10 mouse cellular contexts compared by ENCODE assay signal in genomic region chrX:99402841-99403520, GRCm38 (mm10).
DNase-seq lines count a peak whose midpoint lies in the region; ATAC-seq and TF ChIP-seq lines count a peak whose summit lies in the region.
"Had no signal": no experiment of that assay in that cellular context is flagged by ENCODE, and none has a peak within 500 bp of the region (broad histone marks: within the 10 kb centered on the region; RNA-seq: fewer than 3 reads in every experiment).

No protein-coding gene starts in this region.

- peak; percentile 28 for DNase-seq in gastrocnemius, adult 18-20 months (ENCODE audit: low spot score)
- DNase-seq in gastrocnemius, postnatal 25 days = no peak
- no peak for DNase-seq in midbrain, embryonic 11.5 days (ENCODE audit: low spot score, missing footprints)
- DNase-seq in cerebellum, postnatal 14 days = peak; percentile 36 to 75
- peak; percentile 50 for DNase-seq in lung, embryonic 14.5 days
- DNase-seq in spleen, adult 12 weeks (ENCODE audit: low spot score) = no peak

- TF ChIP-seq CTCF in lung, embryonic 14.5 days (IDR thresholded peaks at IDR 0.05; ENCODE audit: low read depth) = peak; percentile 64

- no peaks in the 10 kb centered on the region for H3K36me3 ChIP-seq in midbrain, embryonic 11.5 days (ENCODE audit: control insufficient read depth, insufficient read depth, low read length)
- no peaks in the 10 kb centered on the region for H3K36me3 ChIP-seq in midbrain, embryonic 15.5 days (replicated peaks)
- H3K36me3 ChIP-seq in lung, embryonic 14.5 days (ENCODE audit: insufficient read depth) = no peaks in the 10 kb centered on the region
- H3K36me3 ChIP-seq: heart, embryonic 15.5 days; lung, embryonic 15.5 days had no signal

- H3K27ac ChIP-seq in midbrain, embryonic 11.5 days (ENCODE audit: low read depth, low read length) = no peak overlapping the region
- H3K27ac ChIP-seq in midbrain, embryonic 15.5 days = no peak overlapping the region
- H3K27ac ChIP-seq in lung, embryonic 14.5 days (ENCODE audit: low read depth) = no peak overlapping the region
- H3K27ac ChIP-seq: heart, embryonic 15.5 days; lung, embryonic 15.5 days had no signal

- H3K4me1 ChIP-seq in midbrain, embryonic 11.5 days (ENCODE audit: control insufficient read depth, insufficient read depth, low read length) = no peaks in the 10 kb centered on the region
- no peaks in the 10 kb centered on the region for H3K4me1 ChIP-seq in midbrain, embryonic 15.5 days
- no peaks in the 10 kb centered on the region for H3K4me1 ChIP-seq in lung, embryonic 14.5 days (ENCODE audit: insufficient read depth)
- H3K4me1 ChIP-seq: heart, embryonic 15.5 days had no signal

- no peaks in the 10 kb centered on the region for H3K9me3 ChIP-seq in midbrain, embryonic 11.5 days (ENCODE audit: control insufficient read depth, low read length)
- H3K9me3 ChIP-seq in midbrain, embryonic 15.5 days = no peaks in the 10 kb centered on the region
- no peaks in the 10 kb centered on the region for H3K9me3 ChIP-seq in lung, embryonic 14.5 days (ENCODE audit: low read depth, low read length)
- H3K9me3 ChIP-seq: heart, embryonic 15.5 days; lung, embryonic 15.5 days had no signal

- no peak overlapping the region for H3K4me2 ChIP-seq in midbrain, embryonic 11.5 days
- H3K4me2 ChIP-seq in midbrain, embryonic 15.5 days = no peak overlapping the region
- H3K4me2 ChIP-seq in lung, embryonic 14.5 days = no peak overlapping the region
- H3K4me2 ChIP-seq: heart, embryonic 15.5 days; lung, embryonic 15.5 days had no signal

- no peak overlapping the region for H3K9ac ChIP-seq in midbrain, embryonic 11.5 days (ENCODE audit: low read length)
- H3K9ac ChIP-seq in midbrain, embryonic 15.5 days = no peak overlapping the region
- no peak overlapping the region for H3K9ac ChIP-seq in lung, embryonic 14.5 days
- H3K9ac ChIP-seq: heart, embryonic 15.5 days; lung, embryonic 15.5 days had no signal

- ATAC-seq in midbrain, embryonic 11.5 days (ENCODE audit: low FRiP score) = peak; percentile 38; the same call in 1 of the 2 replicates
- ATAC-seq in midbrain, embryonic 15.5 days (replicated peaks) = no peak
- 0 out of 2 replicates have a peak, but pooled peaks have one; percentile 17 for ATAC-seq in lung, embryonic 14.5 days (ENCODE audit: insufficient read depth)
- ATAC-seq in inflammation-experienced regulatory T-cells, adult 6 months = no peak

- H3K27me3 ChIP-seq in midbrain, embryonic 11.5 days (ENCODE audit: control insufficient read depth, insufficient read depth, low read length) = peaks cover 28% of the 10 kb centered on the region
- H3K27me3 ChIP-seq in midbrain, embryonic 15.5 days (replicated peaks) = peaks cover 17% of the 10 kb centered on the region
- H3K27me3 ChIP-seq in lung, embryonic 14.5 days (ENCODE audit: insufficient read depth, low read length) = no peaks in the 10 kb centered on the region
- H3K27me3 ChIP-seq: lung, embryonic 15.5 days had no signal

- H3K4me3 ChIP-seq in midbrain, embryonic 11.5 days (ENCODE audit: low read depth, low read length) = no peak overlapping the region
- H3K4me3 ChIP-seq in midbrain, embryonic 15.5 days = no peak overlapping the region
- H3K4me3 ChIP-seq in lung, embryonic 14.5 days (ENCODE audit: low read depth, low read length) = no peak overlapping the region
- H3K4me3 ChIP-seq: heart, embryonic 15.5 days; lung, embryonic 15.5 days had no signal

- WGBS in midbrain, embryonic 11.5 days = 51% methylated on average over 9 of the region's 9 CpGs
- WGBS in midbrain, embryonic 15.5 days = 46% methylated on average over 9 of the region's 9 CpGs
- WGBS in lung, embryonic 14.5 days = 47% methylated on average over 9 of the region's 9 CpGs

Comparison
In these comparisons a context has a peak if more than half of its experiments do, and no peak if none do; other contexts are left out.
1. DNase-seq: peak in gastrocnemius, adult 18-20 months (single experiment), cerebellum, postnatal 14 days (2 of 2) and lung, embryonic 14.5 days (single experiment); none in gastrocnemius, postnatal 25 days (single experiment), midbrain, embryonic 11.5 days (single experiment) and spleen, adult 12 weeks (single experiment).
2. ATAC-seq: peak in midbrain, embryonic 11.5 days (single experiment) and lung, embryonic 14.5 days (single experiment); none in midbrain, embryonic 15.5 days (single experiment) and inflammation-experienced regulatory T-cells, adult 6 months (single experiment).